Mouse (Mus musculus): Measurements from ENCODE around the gene Ablim1. TPM values are rescaled to one million over a fixed set of nuclear protein-coding genes. Genes with fewer than 3 reads are reported as not detected.

Ablim1 gene
- polyA plus RNA-seq, 1 experiment from 2014 or later: 16.4 TPM

- Histone ChIP-seq H3K9me3 (replicated peaks) (no peaks in the 10 kb centered on the region), H3K4me1 (peaks cover 14% of the 10 kb centered on the region), H3K27me3 (ENCODE audit: low read depth, poor library complexity, severe bottlenecking) (peaks cover 59% of the 10 kb centered on the region), H3K27ac (peak overlapping the region; percentile 32), H3K36me3 (no peaks in the 10 kb centered on the region), H3K4me3 (peak overlapping the region; percentile 55)
- no peak for DNase-seq (ENCODE audit: low spot score)
- 49% methylated on average over 11 of the region's 11 CpGs for WGBS
Measured at GRCm38 (mm10) chr19:57315013-57315565, 370 bp upstream of the Ablim1 start.

- DNase-seq (ENCODE audit: low spot score): no peak
- WGBS: 79% methylated on average over 3 of the region's 3 CpGs
- no peak overlapping the region for H3K27ac ChIP-seq
- no peaks in the 10 kb centered on the region for H3K9me3 ChIP-seq (replicated peaks)
- H3K27me3 ChIP-seq (ENCODE audit: low read depth, poor library complexity, severe bottlenecking): peaks cover 59% of the 10 kb centered on the region
- H3K4me1 ChIP-seq: peaks cover 14% of the 10 kb centered on the region
- no peaks in the 10 kb centered on the region for H3K36me3 ChIP-seq
- peak overlapping the region; percentile 55 for H3K4me3 ChIP-seq
Measured at GRCm38 (mm10) chr19:57313891-57314345, 801 bp downstream of the Ablim1 start.

- Histone ChIP-seq H3K4me1 (peaks cover 14% of the 10 kb centered on the region), H3K36me3 (no peaks in the 10 kb centered on the region), H3K4me3 (no peak overlapping the region), H3K27me3 (ENCODE audit: low read depth, poor library complexity, severe bottlenecking) (peaks cover 59% of the 10 kb centered on the region), H3K27ac (no peak overlapping the region), H3K9me3 (replicated peaks) (no peaks in the 10 kb centered on the region)
- 79% methylated on average over 10 of the region's 10 CpGs for WGBS
- no peak for DNase-seq (ENCODE audit: low spot score)
Measured at GRCm38 (mm10) chr19:57313226-57313625, 1.5 kb downstream of the Ablim1 start.

GRCm38 (mm10) chr19:57309980-57310379 lies 4.7 kb downstream of the Ablim1 start:
- no peak overlapping the region for H3K4me3 ChIP-seq
- no peaks in the 10 kb centered on the region for H3K36me3 ChIP-seq
- H3K27ac ChIP-seq: no peak overlapping the region
- H3K9me3 ChIP-seq (replicated peaks): no peaks in the 10 kb centered on the region
- H3K27me3 ChIP-seq (ENCODE audit: low read depth, poor library complexity, severe bottlenecking): peaks cover 39% of the 10 kb centered on the region
- 80% methylated on average over 4 of the region's 4 CpGs for WGBS
- DNase-seq (ENCODE audit: low spot score): no peak
- H3K4me1 ChIP-seq: peaks cover 11% of the 10 kb centered on the region

GRCm38 (mm10) chr19:57306601-57307000 lies 8.1 kb downstream of the Ablim1 start:
- Histone ChIP-seq H3K27me3 (ENCODE audit: low read depth, poor library complexity, severe bottlenecking) (peaks cover 7% of the 10 kb centered on the region; the same call in 1 of the 2 replicates), H3K9me3 (replicated peaks) (no peaks in the 10 kb centered on the region), H3K36me3 (no peaks in the 10 kb centered on the region), H3K27ac (no peak overlapping the region), H3K4me1 (peaks cover 8% of the 10 kb centered on the region), H3K4me3 (no peak overlapping the region)
- WGBS: 88% methylated on average over 4 of the region's 4 CpGs
- no peak for DNase-seq (ENCODE audit: low spot score)

- peaks cover 9% of the 10 kb centered on the region for H3K4me1 ChIP-seq
- peaks cover 2% of the 10 kb centered on the region; the same call in 1 of the 2 replicates for H3K27me3 ChIP-seq (ENCODE audit: low read depth, poor library complexity, severe bottlenecking)
- H3K9me3 ChIP-seq (replicated peaks): no peaks in the 10 kb centered on the region
- no peak overlapping the region for H3K4me3 ChIP-seq
- H3K36me3 ChIP-seq: no peaks in the 10 kb centered on the region
- no peak for DNase-seq (ENCODE audit: low spot score)
- 88% methylated on average over 8 of the region's 8 CpGs for WGBS
- H3K27ac ChIP-seq: no peak overlapping the region
Measured at GRCm38 (mm10) chr19:57305972-57306371, 8.7 kb downstream of the Ablim1 start.

GRCm38 (mm10) chr19:57304666-57305065 lies 10.1 kb downstream of the Ablim1 start:
- H3K4me1 ChIP-seq: peaks cover 9% of the 10 kb centered on the region
- H3K36me3 ChIP-seq: no peaks in the 10 kb centered on the region
- WGBS: 81% methylated on average over 2 of the region's 2 CpGs
- no peaks in the 10 kb centered on the region for H3K9me3 ChIP-seq (replicated peaks)
- no peak overlapping the region for H3K4me3 ChIP-seq
- no peak overlapping the region for H3K27ac ChIP-seq
- H3K27me3 ChIP-seq (ENCODE audit: low read depth, poor library complexity, severe bottlenecking): no peaks in the 10 kb centered on the region
- DNase-seq (ENCODE audit: low spot score): no peak

GRCm38 (mm10) chr19:57301961-57302395 lies 12.7 kb downstream of the Ablim1 start:
- no peaks in the 10 kb centered on the region for H3K36me3 ChIP-seq
- no peak for DNase-seq (ENCODE audit: low spot score)
- peaks cover 11% of the 10 kb centered on the region for H3K4me1 ChIP-seq
- WGBS: 71% methylated on average over 12 of the region's 12 CpGs
- H3K27me3 ChIP-seq (ENCODE audit: low read depth, poor library complexity, severe bottlenecking): no peaks in the 10 kb centered on the region
- H3K9me3 ChIP-seq (replicated peaks): no peaks in the 10 kb centered on the region
- H3K4me3 ChIP-seq: no peak overlapping the region
- 0 out of 2 replicates have a peak overlapping the region, but pooled peaks have one; percentile 27 for H3K27ac ChIP-seq

GRCm38 (mm10) chr19:57298006-57298405 lies 16.7 kb downstream of the Ablim1 start:
- H3K36me3 ChIP-seq: no peaks in the 10 kb centered on the region
- WGBS: 83% methylated on average over 5 of the region's 5 CpGs
- H3K27me3 ChIP-seq (ENCODE audit: low read depth, poor library complexity, severe bottlenecking): no peaks in the 10 kb centered on the region
- H3K4me3 ChIP-seq: no peak overlapping the region
- DNase-seq (ENCODE audit: low spot score): no peak
- no peaks in the 10 kb centered on the region for H3K9me3 ChIP-seq (replicated peaks)
- peaks cover 11% of the 10 kb centered on the region for H3K4me1 ChIP-seq
- no peak overlapping the region for H3K27ac ChIP-seq

GRCm38 (mm10) chr19:57297447-57297846 lies 17.3 kb downstream of the Ablim1 start:
- H3K4me3 ChIP-seq: no peak overlapping the region
- peaks cover 11% of the 10 kb centered on the region for H3K4me1 ChIP-seq
- DNase-seq (ENCODE audit: low spot score): no peak
- no peaks in the 10 kb centered on the region for H3K9me3 ChIP-seq (replicated peaks)
- H3K27ac ChIP-seq: no peak overlapping the region
- no peaks in the 10 kb centered on the region for H3K36me3 ChIP-seq
- H3K27me3 ChIP-seq (ENCODE audit: low read depth, poor library complexity, severe bottlenecking): no peaks in the 10 kb centered on the region
- WGBS: 92% methylated on average over 9 of the region's 9 CpGs

GRCm38 (mm10) chr19:57296539-57296938 lies 18.2 kb downstream of the Ablim1 start:
- no peaks in the 10 kb centered on the region for H3K9me3 ChIP-seq (replicated peaks)
- WGBS: 93% methylated on average over 5 of the region's 5 CpGs
- DNase-seq (ENCODE audit: low spot score): no peak
- H3K36me3 ChIP-seq: no peaks in the 10 kb centered on the region
- H3K4me1 ChIP-seq: peaks cover 3% of the 10 kb centered on the region; the same call in 1 of the 2 replicates
- no peak overlapping the region for H3K27ac ChIP-seq
- H3K27me3 ChIP-seq (ENCODE audit: low read depth, poor library complexity, severe bottlenecking): no peaks in the 10 kb centered on the region
- H3K4me3 ChIP-seq: no peak overlapping the region

- 65% methylated on average over 9 of the region's 9 CpGs for WGBS
- Histone ChIP-seq H3K9me3 (replicated peaks) (no peaks in the 10 kb centered on the region), H3K36me3 (no peaks in the 10 kb centered on the region), H3K27me3 (ENCODE audit: low read depth, poor library complexity, severe bottlenecking) (no peaks in the 10 kb centered on the region), H3K27ac (no peak overlapping the region), H3K4me1 (0 out of 2 replicates have a peak, but pooled peaks cover 3% of the 10 kb centered on the region), H3K4me3 (no peak overlapping the region)
- DNase-seq (ENCODE audit: low spot score): no peak
Measured at GRCm38 (mm10) chr19:57295521-57295920, 19.2 kb downstream of the Ablim1 start.

GRCm38 (mm10) chr19:57294356-57294755 lies 20.4 kb downstream of the Ablim1 start:
- Histone ChIP-seq H3K27ac (no peak overlapping the region), H3K36me3 (no peaks in the 10 kb centered on the region), H3K4me3 (no peak overlapping the region), H3K27me3 (ENCODE audit: low read depth, poor library complexity, severe bottlenecking) (no peaks in the 10 kb centered on the region), H3K4me1 (0 out of 2 replicates have a peak, but pooled peaks cover 3% of the 10 kb centered on the region), H3K9me3 (replicated peaks) (no peaks in the 10 kb centered on the region)
- 84% methylated on average over 4 of the region's 4 CpGs for WGBS
- DNase-seq (ENCODE audit: low spot score): no peak

- 30% methylated on average over 7 of the region's 7 CpGs for WGBS
- Histone ChIP-seq H3K9me3 (replicated peaks) (no peaks in the 10 kb centered on the region), H3K27ac (no peak overlapping the region), H3K27me3 (ENCODE audit: low read depth, poor library complexity, severe bottlenecking) (no peaks in the 10 kb centered on the region), H3K36me3 (no peaks in the 10 kb centered on the region), H3K4me3 (no peak overlapping the region), H3K4me1 (0 out of 2 replicates have a peak, but pooled peaks cover 3% of the 10 kb centered on the region)
- no peak for DNase-seq (ENCODE audit: low spot score)
Measured at GRCm38 (mm10) chr19:57293737-57294136, 21.0 kb downstream of the Ablim1 start.

Measured in limb, embryonic 10.5 days (tissue).